Mouse (Mus musculus): ENCODE data around the gene Nrf1. TPM values are rescaled to one million over a fixed set of nuclear protein-coding genes. Genes with fewer than 3 reads are reported as not detected.

The Nrf1 gene
- polyA plus RNA-seq, 1 experiment, result 2.9 TPM

GRCm38 (mm10) chr6:30152163-30152562, 104.4 kb downstream of the Nrf1 start:
- TF ChIP-seq GATA1 (IDR thresholded peaks at IDR 0.05; ENCODE audit: low read length), result no peak
- no peak for TF ChIP-seq TAL1 (IDR thresholded peaks at IDR 0.05; ENCODE audit: low read length)
- H3K4me3 ChIP-seq (replicated peaks), result no peak overlapping the region
- H3K36me3 ChIP-seq (ENCODE audit: control insufficient read depth), result peaks cover 73% of the 10 kb centered on the region
- H3K4me1 ChIP-seq (ENCODE audit: control insufficient read depth), result peaks cover 28% of the 10 kb centered on the region
- no peaks in the 10 kb centered on the region for H3K9me3 ChIP-seq (ENCODE audit: control insufficient read depth, low read length)
- H3K27me3 ChIP-seq (ENCODE audit: control insufficient read depth), result no peaks in the 10 kb centered on the region

GRCm38 (mm10) chr6:30152649-30153048, 104.9 kb downstream of the Nrf1 start:
- no peak for TF ChIP-seq GATA1 (IDR thresholded peaks at IDR 0.05; ENCODE audit: low read length)
- no peak for TF ChIP-seq TAL1 (IDR thresholded peaks at IDR 0.05; ENCODE audit: low read length)
- H3K27me3 ChIP-seq (ENCODE audit: control insufficient read depth), result no peaks in the 10 kb centered on the region
- H3K36me3 ChIP-seq (ENCODE audit: control insufficient read depth), result peaks cover 71% of the 10 kb centered on the region
- H3K4me1 ChIP-seq (ENCODE audit: control insufficient read depth), result peaks cover 23% of the 10 kb centered on the region
- no peak overlapping the region for H3K4me3 ChIP-seq (replicated peaks)
- H3K9me3 ChIP-seq (ENCODE audit: control insufficient read depth, low read length), result no peaks in the 10 kb centered on the region

- Histone ChIP-seq H3K4me3 (replicated peaks) (no peak overlapping the region), H3K36me3 (ENCODE audit: control insufficient read depth) (peaks cover 67% of the 10 kb centered on the region), H3K9me3 (ENCODE audit: control insufficient read depth, low read length) (no peaks in the 10 kb centered on the region), H3K27me3 (ENCODE audit: control insufficient read depth) (peaks cover 1% of the 10 kb centered on the region; the same call in 1 of the 2 replicates), H3K4me1 (ENCODE audit: control insufficient read depth) (peaks cover 20% of the 10 kb centered on the region)
- TF ChIP-seq GATA1 (IDR thresholded peaks at IDR 0.05; ENCODE audit: low read length) (no peak), TAL1 (IDR thresholded peaks at IDR 0.05; ENCODE audit: low read length) (no peak)
Observed at GRCm38 (mm10) chr6:30153076-30153475, 105.3 kb downstream of the Nrf1 start.

- no peaks in the 10 kb centered on the region for H3K9me3 ChIP-seq (ENCODE audit: control insufficient read depth, low read length)
- H3K4me1 ChIP-seq (ENCODE audit: control insufficient read depth), result peaks cover 13% of the 10 kb centered on the region
- no peak for TF ChIP-seq GATA1 (IDR thresholded peaks at IDR 0.05; ENCODE audit: low read length)
- no peak for TF ChIP-seq TAL1 (IDR thresholded peaks at IDR 0.05; ENCODE audit: low read length)
- peaks cover 2% of the 10 kb centered on the region; the same call in 1 of the 2 replicates for H3K27me3 ChIP-seq (ENCODE audit: control insufficient read depth)
- H3K4me3 ChIP-seq (replicated peaks), result no peak overlapping the region
- peaks cover 59% of the 10 kb centered on the region for H3K36me3 ChIP-seq (ENCODE audit: control insufficient read depth)
Observed at GRCm38 (mm10) chr6:30153733-30154415, 106.1 kb downstream of the Nrf1 start.

- H3K4me1 ChIP-seq (ENCODE audit: control insufficient read depth), result peaks cover 2% of the 10 kb centered on the region
- H3K9me3 ChIP-seq (ENCODE audit: control insufficient read depth, low read length), result no peaks in the 10 kb centered on the region
- H3K36me3 ChIP-seq (ENCODE audit: control insufficient read depth), result peaks cover 6% of the 10 kb centered on the region
- peaks cover 16% of the 10 kb centered on the region for H3K27me3 ChIP-seq (ENCODE audit: control insufficient read depth)
- H3K4me3 ChIP-seq (replicated peaks), result no peak overlapping the region
- TF ChIP-seq TAL1 (IDR thresholded peaks at IDR 0.05; ENCODE audit: low read length) (no peak), GATA1 (IDR thresholded peaks at IDR 0.05; ENCODE audit: low read length) (no peak)
Observed at GRCm38 (mm10) chr6:30159516-30160045, 111.8 kb downstream of the Nrf1 start.

- peaks cover 2% of the 10 kb centered on the region for H3K4me1 ChIP-seq (ENCODE audit: control insufficient read depth)
- no peak overlapping the region for H3K4me3 ChIP-seq (replicated peaks)
- no peak for TF ChIP-seq GATA1 (IDR thresholded peaks at IDR 0.05; ENCODE audit: low read length)
- TF ChIP-seq TAL1 (IDR thresholded peaks at IDR 0.05; ENCODE audit: low read length), result no peak
- no peaks in the 10 kb centered on the region for H3K36me3 ChIP-seq (ENCODE audit: control insufficient read depth)
- peaks cover 21% of the 10 kb centered on the region for H3K27me3 ChIP-seq (ENCODE audit: control insufficient read depth)
- H3K9me3 ChIP-seq (ENCODE audit: control insufficient read depth, low read length), result no peaks in the 10 kb centered on the region
Observed at GRCm38 (mm10) chr6:30160408-30160807, 112.6 kb downstream of the Nrf1 start.

- no peaks in the 10 kb centered on the region for H3K36me3 ChIP-seq (ENCODE audit: control insufficient read depth)
- H3K27me3 ChIP-seq (ENCODE audit: control insufficient read depth), result peaks cover 33% of the 10 kb centered on the region
- H3K4me1 ChIP-seq (ENCODE audit: control insufficient read depth), result peaks cover 2% of the 10 kb centered on the region
- no peak overlapping the region for H3K4me3 ChIP-seq (replicated peaks)
- TF ChIP-seq TAL1 (IDR thresholded peaks at IDR 0.05; ENCODE audit: low read length) (no peak), GATA1 (IDR thresholded peaks at IDR 0.05; ENCODE audit: low read length) (no peak)
- no peaks in the 10 kb centered on the region for H3K9me3 ChIP-seq (ENCODE audit: control insufficient read depth, low read length)
Observed at GRCm38 (mm10) chr6:30161618-30162017, 113.8 kb downstream of the Nrf1 start.

- no peak overlapping the region for H3K4me3 ChIP-seq (replicated peaks)
- no peaks in the 10 kb centered on the region for H3K36me3 ChIP-seq (ENCODE audit: control insufficient read depth)
- no peak for TF ChIP-seq GATA1 (IDR thresholded peaks at IDR 0.05; ENCODE audit: low read length)
- TF ChIP-seq TAL1 (IDR thresholded peaks at IDR 0.05; ENCODE audit: low read length), result no peak
- H3K4me1 ChIP-seq (ENCODE audit: control insufficient read depth), result peaks cover 2% of the 10 kb centered on the region
- no peaks in the 10 kb centered on the region for H3K9me3 ChIP-seq (ENCODE audit: control insufficient read depth, low read length)
- H3K27me3 ChIP-seq (ENCODE audit: control insufficient read depth), result peaks cover 37% of the 10 kb centered on the region
Observed at GRCm38 (mm10) chr6:30162091-30162490, 114.3 kb downstream of the Nrf1 start.

GRCm38 (mm10) chr6:30166349-30166748, 118.6 kb downstream of the Nrf1 start:
- Histone ChIP-seq H3K9me3 (ENCODE audit: control insufficient read depth, low read length) (peaks cover 2% of the 10 kb centered on the region; the same call in 1 of the 2 replicates), H3K4me1 (ENCODE audit: control insufficient read depth) (peaks cover 2% of the 10 kb centered on the region), H3K36me3 (ENCODE audit: control insufficient read depth) (no peaks in the 10 kb centered on the region), H3K4me3 (replicated peaks) (no peak overlapping the region), H3K27me3 (ENCODE audit: control insufficient read depth) (peaks cover 77% of the 10 kb centered on the region)
- TF ChIP-seq TAL1 (IDR thresholded peaks at IDR 0.05; ENCODE audit: low read length) (no peak), GATA1 (IDR thresholded peaks at IDR 0.05; ENCODE audit: low read length) (no peak)

Measured in erythroblast, embryonic 14.5 days (primary cell).